Mouse (Mus musculus) liver, embryonic 14.5 days (tissue): ENCODE measurements around the gene Ltb. TPM values are rescaled to one million over a fixed set of nuclear protein-coding genes. Genes with fewer than 3 reads are reported as not detected.

Experiments
- ATAC-seq: fragments of 200-750 bp; cut with Nextera tagmentation; 2 replicates; pipeline ENCODE4 v1.8.0; 2017; ENCODE audit warnings: moderate number of reproducible peaks, mild to moderate bottlenecking, moderate library complexity; ENCODE audit not compliant: insufficient read depth
- DNase-seq, 3 experiments: peaks; one replicate each; pipeline ENCODE4 v3.0.0-alpha.2; 2012 to 2013; ENCODE audit warnings: low read depth in 3 of 3, low spot score in 3 of 3
- H3K27ac ChIP-seq: fragments of 300-500 bp; sonication (generic); 2 replicates; pipeline ENCODE4 v1.5.1; 2014; ENCODE audit warnings: moderate library complexity, mild to moderate bottlenecking, control low read depth, inconsistent platforms
- H3K27me3 ChIP-seq: fragments of 300-500 bp; sonication (generic); 2 replicates; pipeline ENCODE4 v1.6.1; 2014; ENCODE audit warnings: mild to moderate bottlenecking, low read length, moderate library complexity; ENCODE audit not compliant: control insufficient read depth, insufficient read depth
- H3K36me3 ChIP-seq: fragments of 300-500 bp; sonication (generic); replicated peaks from 2 replicates; pipeline ENCODE4 v1.6.1; 2014; ENCODE audit warnings: low read depth; ENCODE audit not compliant: control insufficient read depth, insufficient read depth
- H3K4me1 ChIP-seq, 2 experiments: fragments of 200-500 bp in 1 of 2; fragments of 300-500 bp in 1 of 2; sonication (generic) in 1 of 2; replicated peaks; 2 replicates each; pipeline ENCODE4 v1.6.1; 2012 to 2014; ENCODE audit warnings: antibody characterized with exemption in 1 of 2, inconsistent platforms in 1 of 2, low read length in 1 of 2; ENCODE audit not compliant: control insufficient read depth in 2 of 2, insufficient read depth in 2 of 2
- H3K4me2 ChIP-seq: fragments of 300-500 bp; sonication (generic); 2 replicates; pipeline ENCODE4 v1.6.1; 2014; ENCODE audit warnings: low read depth, mild to moderate bottlenecking, control low read depth, moderate library complexity
- H3K4me3 ChIP-seq, 2 experiments: fragments of 200-500 bp in 1 of 2; fragments of 300-500 bp in 1 of 2; sonication (generic) in 1 of 2; 2 replicates each; pipeline ENCODE4 v1.5.1; 2012 to 2014; ENCODE audit warnings: low read depth in 2 of 2, low read length in 2 of 2, mild to moderate bottlenecking in 2 of 2, control low read depth in 1 of 2, inconsistent platforms in 1 of 2, moderate library complexity in 1 of 2; ENCODE audit not compliant: insufficient read depth in 1 of 2
- H3K9ac ChIP-seq: fragments of 300-500 bp; sonication (generic); replicated peaks from 2 replicates; pipeline ENCODE4 v1.6.1; 2014; ENCODE audit warnings: mild to moderate bottlenecking, control low read depth, moderate library complexity
- H3K9me3 ChIP-seq: fragments of 300-500 bp; sonication (generic); 2 replicates; pipeline ENCODE4 v1.6.1; 2016; ENCODE audit warnings: low read length, mixed read lengths; ENCODE audit not compliant: control insufficient read depth
- CTCF ChIP-seq: IDR thresholded peaks from 2 replicates; pipeline ENCODE4 v1.5.1; 2016; ENCODE audit warnings: antibody characterized with exemption, low read depth, control low read depth
- EP300 ChIP-seq: IDR thresholded peaks from 2 replicates; pipeline ENCODE4 v1.6.1; 2016; ENCODE audit warnings: antibody characterized with exemption, low read depth
- WGBS: fragments of 180-500 bp; shearing (Covaris S2); extraction: QIAGEN DNeasy Blood & Tissue Kit; methylation state at CpG from one replicate; pipeline ENCODE4 v1.1.7; 2014; ENCODE audit not compliant: insufficient replicate concordance; 5-methylcytosine and 5-hydroxymethylcytosine counted together
- microRNA-seq: library from miRNA; unstranded; fragments of <30 nt; microRNA quantifications from one replicate; pipeline ENCODE4, GENCODE M21; 2016
- polyA plus RNA-seq, 2 experiments: library from polyadenylated mRNA; depleted of rRNA in 1 of 2; stranded (reverse) in 1 of 2; unstranded in 1 of 2; fragments of >200 nt; fragmentation: Nextera tagmentation in 1 of 2; extraction: Ambion mirVana in 1 of 2; gene quantifications; 2 replicates each; pipeline versions ENCODE4 v1.2.1 to v1.2.3; 2012 to 2014

Gene Ltb
- polyA plus RNA-seq, 2 experiments: 0.28 to 0.70 TPM

DNA sequence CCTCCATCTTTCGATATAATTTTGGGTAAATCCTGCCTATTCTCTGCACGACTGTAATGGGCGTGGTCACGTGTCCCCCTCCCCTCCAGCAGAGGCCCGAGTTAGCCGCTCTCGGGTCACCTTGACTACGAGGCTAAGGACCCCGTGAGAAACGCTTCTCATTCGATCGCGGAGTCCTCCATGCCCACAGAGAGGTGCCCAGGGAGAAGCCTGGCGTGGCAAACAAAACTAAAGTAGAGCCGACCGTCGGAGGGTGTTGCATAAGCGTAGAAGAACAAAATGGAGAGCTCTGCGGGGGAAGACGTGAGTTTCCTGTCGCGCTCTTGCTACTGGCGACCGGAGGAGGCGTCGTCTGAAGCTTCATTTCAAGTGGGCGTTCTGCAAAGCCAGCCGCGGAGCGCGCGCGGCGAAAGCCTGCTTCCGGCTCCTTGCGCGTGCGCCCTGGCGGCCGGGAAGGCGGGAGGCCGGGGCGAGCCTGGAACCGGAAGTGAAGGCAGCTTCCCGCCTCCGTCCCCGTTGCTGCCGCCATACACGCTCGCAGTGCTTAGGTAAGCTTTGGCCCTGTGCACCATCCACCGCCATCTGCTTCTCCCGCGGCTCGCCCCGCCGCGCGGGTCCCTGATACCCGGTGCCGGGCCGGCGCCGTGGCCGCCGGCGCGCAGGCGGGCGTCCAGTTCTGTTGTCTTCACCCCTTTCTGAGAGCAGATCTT is 47.2 kb downstream of the Ltb start, which contains the start of gene Ddx39b:
Gene Ddx39b, plus strand, starts transcription at position 442 of the 710 bp plus-strand sequence.
- WGBS: under 1% methylated on average over 69 of the region's 69 CpGs
- DNase-seq (peak; percentile 85 to 90 (median 87)), ATAC-seq (peak; percentile 88)
- Histone ChIP-seq H3K27me3 (no peaks in the 10 kb centered on the region), H3K4me3 (peak within 1 kb of the TSS; percentile 85 to 97), H3K9me3 (no peaks in the 10 kb centered on the region), H3K27ac (peak within 1 kb of the TSS; percentile 83), H3K4me2 (peak within 1 kb of the TSS; percentile 97), H3K4me1 (peaks cover 20 to 32% of the 10 kb centered on the region in 2 experiments), H3K9ac (peak within 1 kb of the TSS; percentile 95), H3K36me3 (peaks cover 35% of the 10 kb centered on the region)
- TF ChIP-seq EP300 (peak; percentile 57; the same call in 1 of the 2 replicates), CTCF (peak; percentile 24; the same call in 1 of the 2 replicates)

DNA sequence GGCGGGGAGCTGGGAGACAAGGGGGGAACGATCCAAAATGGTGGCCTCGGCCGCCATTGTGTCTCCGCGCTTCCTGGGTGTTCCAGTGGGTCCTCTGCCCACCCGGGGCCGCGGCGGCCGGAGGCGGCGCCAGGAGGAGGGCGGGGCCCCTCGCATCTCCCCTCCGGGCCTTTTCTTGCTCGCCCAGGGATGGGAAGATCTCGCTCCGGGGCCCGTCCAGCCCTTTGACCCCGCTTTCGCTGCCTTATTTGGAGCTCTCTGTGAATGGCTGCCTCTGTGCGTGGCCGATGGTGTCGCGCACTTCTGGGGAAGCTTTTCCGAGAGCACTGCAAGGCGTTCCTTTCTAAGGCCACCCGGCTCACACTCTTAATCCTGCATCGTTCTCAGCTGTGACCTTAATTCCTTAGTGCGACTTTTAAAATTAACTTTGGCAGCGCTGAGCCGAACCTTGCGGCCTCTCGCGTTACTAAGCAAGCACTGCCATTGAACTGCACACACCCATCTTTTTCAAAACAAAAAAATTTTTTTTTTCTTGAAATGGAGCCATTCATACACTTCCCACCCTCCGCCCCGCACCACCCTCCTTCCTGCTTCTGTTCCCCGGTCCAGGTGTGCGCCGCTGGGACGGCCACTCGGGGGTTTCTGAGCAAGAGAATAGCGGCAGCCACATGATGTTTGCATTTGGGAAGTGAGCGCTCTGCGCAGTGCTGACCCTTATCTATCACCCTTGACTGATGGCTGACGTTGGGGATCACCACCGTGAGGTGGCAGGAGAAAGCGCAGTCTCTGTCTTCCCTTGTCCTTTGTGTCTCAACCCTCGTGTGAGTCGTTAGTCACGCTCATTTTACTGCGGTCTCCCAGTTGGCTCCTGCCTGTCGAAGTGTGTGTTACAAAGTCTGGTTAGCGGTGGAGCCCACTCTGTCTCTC is 48.0 kb downstream of the Ltb start:
- WGBS: under 1% methylated on average over 54 of the region's 55 CpGs
- H3K4me1 ChIP-seq: peaks cover 20 to 32% of the 10 kb centered on the region in 2 experiments

DNA sequence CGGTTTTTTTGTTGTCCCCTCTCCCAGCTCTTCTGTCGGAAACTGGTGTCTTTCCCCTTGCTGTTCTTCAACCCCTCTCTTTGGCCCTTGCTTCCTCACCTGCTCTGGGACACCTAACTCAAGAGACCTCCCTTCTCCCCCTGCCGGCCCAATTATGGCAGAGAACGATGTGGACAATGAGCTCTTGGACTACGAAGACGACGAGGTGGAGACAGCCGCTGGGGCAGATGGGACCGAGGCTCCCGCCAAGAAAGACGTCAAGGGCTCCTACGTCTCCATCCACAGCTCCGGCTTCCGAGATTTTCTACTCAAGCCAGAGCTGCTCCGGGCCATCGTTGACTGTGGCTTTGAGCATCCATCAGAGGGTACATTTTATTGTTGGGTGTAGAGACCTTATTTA is 48.8 kb downstream of the Ltb start:
- no peak for ATAC-seq
- Histone ChIP-seq H3K9ac (peak overlapping the region; percentile 95), H3K9me3 (no peaks in the 10 kb centered on the region), H3K4me2 (peak overlapping the region; percentile 97), H3K4me1 (peaks cover 20 to 32% of the 10 kb centered on the region in 2 experiments), H3K4me3 (peak overlapping the region; percentile 85 to 97), H3K36me3 (peaks cover 51% of the 10 kb centered on the region), H3K27ac (peak overlapping the region; percentile 83), H3K27me3 (no peaks in the 10 kb centered on the region)
- WGBS: 14% methylated on average over 16 of the region's 16 CpGs
- no peak for DNase-seq
- TF ChIP-seq CTCF: 0 out of 2 replicates have a peak, but pooled peaks have one; percentile 27
- no peak for TF ChIP-seq EP300

More for the DNA sequence above, 48.0 kb downstream of the Ltb start:
- H3K9me3 ChIP-seq: no peaks in the 10 kb centered on the region
- TF ChIP-seq EP300: no peak
- TF ChIP-seq CTCF: peak; percentile 67
- peaks cover 43% of the 10 kb centered on the region for H3K36me3 ChIP-seq
- DNase-seq (peak; percentile 67 to 74 (median 67)), ATAC-seq (peak; percentile 44)
- H3K27me3 ChIP-seq: no peaks in the 10 kb centered on the region
- H3K9ac ChIP-seq: peak overlapping the region; percentile 95
- peak overlapping the region; percentile 97 for H3K4me2 ChIP-seq
- peak overlapping the region; percentile 83 for H3K27ac ChIP-seq
- H3K4me3 ChIP-seq: peak overlapping the region; percentile 85 to 97

DNA sequence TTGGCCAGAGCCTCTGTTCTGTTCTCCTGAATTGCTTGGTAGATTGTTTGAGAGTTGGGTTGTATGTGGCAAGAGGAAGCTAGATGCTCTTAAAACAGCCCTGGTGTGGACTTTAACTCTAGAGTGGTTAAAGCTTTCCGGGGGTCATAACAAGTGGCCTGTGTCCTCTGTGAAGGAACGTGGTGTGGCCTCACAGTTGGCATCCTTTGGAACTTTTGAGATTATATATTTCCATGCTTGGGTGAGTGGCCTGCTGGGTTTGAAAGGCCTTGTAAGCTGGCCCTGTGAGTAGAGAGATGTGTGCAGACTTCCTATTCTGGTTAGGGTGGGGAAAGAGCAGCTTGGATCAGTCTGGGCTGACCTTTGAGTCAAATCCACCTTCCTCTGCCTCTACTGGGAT is 50.8 kb downstream of the Ltb start:
- WGBS: 83% methylated on average over 2 of the region's 2 CpGs
- Histone ChIP-seq H3K9me3 (no peaks in the 10 kb centered on the region), H3K4me1 (peaks cover 20 to 32% of the 10 kb centered on the region in 2 experiments), H3K4me2 (peak overlapping the region; percentile 97), H3K27ac (no peak overlapping the region), H3K27me3 (no peaks in the 10 kb centered on the region), H3K9ac (0 out of 2 replicates have a peak overlapping the region, but pooled peaks have one; percentile 2), H3K36me3 (peaks cover 70% of the 10 kb centered on the region), H3K4me3 (no peak overlapping the region)
- TF ChIP-seq CTCF (no peak), EP300 (no peak)
- ATAC-seq (no peak), DNase-seq (no peak)

Small RNAs within 50 kb of the gene (microRNA-seq; reads per million reads assigned to microRNA genes)
- gene Mir6973a (not detected), gene Mir6974 (not detected), gene Mir6975 (3.8 reads per million)

Other genes starting within 250 kb of the Ltb start
Only the 30 nearest of the 39 such genes appear.
- 0.12 and 0.18 TPM in 2 replicates for gene Vwa7, start 177.9 kb upstream of the Ltb start, polyA plus RNA-seq (2012; rRNA removed)
- 0.09 TPM in 1 of 2 replicates, not detected in the other for gene Vwa7, start 177.9 kb upstream of the Ltb start, polyA plus RNA-seq (2014; fragmentation: Nextera tagmentation; extraction: Ambion mirVana)
- gene Sapcd1, start 166.4 kb upstream of the Ltb start, polyA plus RNA-seq (2012; rRNA removed): 2.3 and 2.7 TPM in 2 replicates
- 2.5 and 2.7 TPM in 2 replicates for gene Sapcd1, start 166.4 kb upstream of the Ltb start, polyA plus RNA-seq (2014; fragmentation: Nextera tagmentation; extraction: Ambion mirVana)
- 3.3 and 4.3 TPM in 2 replicates for gene Msh5, start 147.7 kb upstream of the Ltb start, polyA plus RNA-seq (2012; rRNA removed)
- gene Msh5, start 147.7 kb upstream of the Ltb start, polyA plus RNA-seq (2014; fragmentation: Nextera tagmentation; extraction: Ambion mirVana): 2.3 and 2.9 TPM in 2 replicates
- gene Clic1, start 144.5 kb upstream of the Ltb start, polyA plus RNA-seq (2012; rRNA removed): 76.4 and 78.0 TPM in 2 replicates
- gene Clic1, start 144.5 kb upstream of the Ltb start, polyA plus RNA-seq (2014; fragmentation: Nextera tagmentation; extraction: Ambion mirVana): 38.1 and 39.9 TPM in 2 replicates
- gene Ddah2, start 135.4 kb upstream of the Ltb start, polyA plus RNA-seq (2012; rRNA removed): 12.0 and 12.3 TPM in 2 replicates
- gene Ddah2, start 135.4 kb upstream of the Ltb start, polyA plus RNA-seq (2014; fragmentation: Nextera tagmentation; extraction: Ambion mirVana): 16.1 and 17.3 TPM in 2 replicates
- 0.26 and 0.48 TPM in 2 replicates for gene Ly6g6c, start 129.1 kb upstream of the Ltb start, polyA plus RNA-seq (2012; rRNA removed)
- gene Ly6g6c, start 129.1 kb upstream of the Ltb start, polyA plus RNA-seq (2014; fragmentation: Nextera tagmentation; extraction: Ambion mirVana): 0.24 and 0.37 TPM in 2 replicates
- gene Mpig6b, start 128.3 kb upstream of the Ltb start, polyA plus RNA-seq (2012; rRNA removed): 2.3 and 2.6 TPM in 2 replicates
- 4.0 and 6.6 TPM in 2 replicates for gene Mpig6b, start 128.3 kb upstream of the Ltb start, polyA plus RNA-seq (2014; fragmentation: Nextera tagmentation; extraction: Ambion mirVana)
- gene Ly6g6e, start 117.5 kb upstream of the Ltb start, polyA plus RNA-seq (2012; rRNA removed): 0.08 and 0.32 TPM in 2 replicates
- gene Ly6g6e, start 117.5 kb upstream of the Ltb start, polyA plus RNA-seq (2014; fragmentation: Nextera tagmentation; extraction: Ambion mirVana): not detected in 2 replicates
- gene Ly6g6d, start 116.4 kb upstream of the Ltb start, polyA plus RNA-seq (2012; rRNA removed): 0.95 and 1.2 TPM in 2 replicates
- 0.28 and 0.77 TPM in 2 replicates for gene Ly6g6d, start 116.4 kb upstream of the Ltb start, polyA plus RNA-seq (2014; fragmentation: Nextera tagmentation; extraction: Ambion mirVana)
- gene Ly6g6f, start 108.8 kb upstream of the Ltb start, polyA plus RNA-seq (2012; rRNA removed): 4.1 and 5.1 TPM in 2 replicates
- 5.0 and 6.3 TPM in 2 replicates for gene Ly6g6f, start 108.8 kb upstream of the Ltb start, polyA plus RNA-seq (2014; fragmentation: Nextera tagmentation; extraction: Ambion mirVana)
- 29.1 and 30.0 TPM in 2 replicates for gene Abhd16a, start 105.2 kb upstream of the Ltb start, polyA plus RNA-seq (2012; rRNA removed)
- gene Abhd16a, start 105.2 kb upstream of the Ltb start, polyA plus RNA-seq (2014; fragmentation: Nextera tagmentation; extraction: Ambion mirVana): 42.3 and 44.3 TPM in 2 replicates
- not detected in 2 replicates for gene Ly6g5c, start 86.2 kb upstream of the Ltb start, polyA plus RNA-seq (2012; rRNA removed)
- gene Ly6g5c, start 86.2 kb upstream of the Ltb start, polyA plus RNA-seq (2014; fragmentation: Nextera tagmentation; extraction: Ambion mirVana): not detected in 2 replicates
- gene Ly6g5b, start 79.0 kb upstream of the Ltb start, polyA plus RNA-seq (2012; rRNA removed): 0.57 and 0.70 TPM in 2 replicates
- 0.27 TPM in 1 of 2 replicates, not detected in the other for gene Ly6g5b, start 79.0 kb upstream of the Ltb start, polyA plus RNA-seq (2014; fragmentation: Nextera tagmentation; extraction: Ambion mirVana)
- 8.9 and 10.0 TPM in 2 replicates for gene Gpank1, start 73.0 kb upstream of the Ltb start, polyA plus RNA-seq (2012; rRNA removed)
- 12.2 and 12.7 TPM in 2 replicates for gene Gpank1, start 73.0 kb upstream of the Ltb start, polyA plus RNA-seq (2014; fragmentation: Nextera tagmentation; extraction: Ambion mirVana)
- 79.2 and 106 TPM in 2 replicates for gene Csnk2b, start 72.4 kb upstream of the Ltb start, polyA plus RNA-seq (2012; rRNA removed)
- gene Csnk2b, start 72.4 kb upstream of the Ltb start, polyA plus RNA-seq (2014; fragmentation: Nextera tagmentation; extraction: Ambion mirVana): 127 and 142 TPM in 2 replicates
- gene D17H6S53E, start 68.1 kb upstream of the Ltb start, polyA plus RNA-seq (2012; rRNA removed): 0.75 and 1.5 TPM in 2 replicates
- 1.3 and 1.5 TPM in 2 replicates for gene D17H6S53E, start 68.1 kb upstream of the Ltb start, polyA plus RNA-seq (2014; fragmentation: Nextera tagmentation; extraction: Ambion mirVana)
- gene Apom, start 62.4 kb upstream of the Ltb start, polyA plus RNA-seq (2012; rRNA removed): 285 and 317 TPM in 2 replicates
- 750 and 763 TPM in 2 replicates for gene Apom, start 62.4 kb upstream of the Ltb start, polyA plus RNA-seq (2014; fragmentation: Nextera tagmentation; extraction: Ambion mirVana)
- 45.7 and 48.1 TPM in 2 replicates for gene Bag6, start 59.3 kb upstream of the Ltb start, polyA plus RNA-seq (2012; rRNA removed)
- 22.9 and 30.5 TPM in 2 replicates for gene Bag6, start 59.3 kb upstream of the Ltb start, polyA plus RNA-seq (2014; fragmentation: Nextera tagmentation; extraction: Ambion mirVana)
- gene Prrc2a, start 29.5 kb upstream of the Ltb start, polyA plus RNA-seq (2012; rRNA removed): 61.4 and 67.5 TPM in 2 replicates
- 33.4 and 46.0 TPM in 2 replicates for gene Prrc2a, start 29.5 kb upstream of the Ltb start, polyA plus RNA-seq (2014; fragmentation: Nextera tagmentation; extraction: Ambion mirVana)
- gene Aif1, start 18.4 kb upstream of the Ltb start, polyA plus RNA-seq (2012; rRNA removed): 3.1 and 8.1 TPM in 2 replicates
- 18.6 and 20.7 TPM in 2 replicates for gene Aif1, start 18.4 kb upstream of the Ltb start, polyA plus RNA-seq (2014; fragmentation: Nextera tagmentation; extraction: Ambion mirVana)
- 25.6 and 37.4 TPM in 2 replicates for gene Lst1, start 6.0 kb upstream of the Ltb start, polyA plus RNA-seq (2012; rRNA removed)
- gene Lst1, start 6.0 kb upstream of the Ltb start, polyA plus RNA-seq (2014; fragmentation: Nextera tagmentation; extraction: Ambion mirVana): 32.8 and 37.7 TPM in 2 replicates
- gene Tnf, start 7.6 kb downstream of the Ltb start, polyA plus RNA-seq (2012; rRNA removed): 0.42 and 0.73 TPM in 2 replicates
- 0.15 and 0.43 TPM in 2 replicates for gene Tnf, start 7.6 kb downstream of the Ltb start, polyA plus RNA-seq (2014; fragmentation: Nextera tagmentation; extraction: Ambion mirVana)
- 0.04 and 0.07 TPM in 2 replicates for gene Lta, start 10.9 kb downstream of the Ltb start, polyA plus RNA-seq (2012; rRNA removed)
- gene Lta, start 10.9 kb downstream of the Ltb start, polyA plus RNA-seq (2014; fragmentation: Nextera tagmentation; extraction: Ambion mirVana): not detected in 2 replicates
- gene Gm16181, start 26.4 kb downstream of the Ltb start, polyA plus RNA-seq (2012; rRNA removed): 0.19 and 0.21 TPM in 2 replicates
- not detected in 2 replicates for gene Gm16181, start 26.4 kb downstream of the Ltb start, polyA plus RNA-seq (2014; fragmentation: Nextera tagmentation; extraction: Ambion mirVana)
- gene Atp6v1g2, start 39.2 kb downstream of the Ltb start, polyA plus RNA-seq (2012; rRNA removed): 1.8 and 1.9 TPM in 2 replicates
- 0.76 and 0.97 TPM in 2 replicates for gene Atp6v1g2, start 39.2 kb downstream of the Ltb start, polyA plus RNA-seq (2014; fragmentation: Nextera tagmentation; extraction: Ambion mirVana)
- 3.6 and 4.2 TPM in 2 replicates for gene Nfkbil1, start 41.4 kb downstream of the Ltb start, polyA plus RNA-seq (2012; rRNA removed)
- 1.1 and 1.3 TPM in 2 replicates for gene Nfkbil1, start 41.4 kb downstream of the Ltb start, polyA plus RNA-seq (2014; fragmentation: Nextera tagmentation; extraction: Ambion mirVana)
- gene Ddx39b, start 47.3 kb downstream of the Ltb start, polyA plus RNA-seq (2012; rRNA removed): 161 and 199 TPM in 2 replicates
- gene Ddx39b, start 47.3 kb downstream of the Ltb start, polyA plus RNA-seq (2014; fragmentation: Nextera tagmentation; extraction: Ambion mirVana): 127 and 143 TPM in 2 replicates
- 29.2 and 37.1 TPM in 2 replicates for gene H2-D1, start 68.3 kb downstream of the Ltb start, polyA plus RNA-seq (2012; rRNA removed)
- 55.6 and 57.2 TPM in 2 replicates for gene H2-D1, start 68.3 kb downstream of the Ltb start, polyA plus RNA-seq (2014; fragmentation: Nextera tagmentation; extraction: Ambion mirVana)
- gene H2-Q1, start 126.0 kb downstream of the Ltb start, polyA plus RNA-seq (2012; rRNA removed): 0.50 and 0.56 TPM in 2 replicates
- 0.58 and 1.2 TPM in 2 replicates for gene H2-Q1, start 126.0 kb downstream of the Ltb start, polyA plus RNA-seq (2014; fragmentation: Nextera tagmentation; extraction: Ambion mirVana)
- 0.57 and 0.82 TPM in 2 replicates for gene H2-Q2, start 147.8 kb downstream of the Ltb start, polyA plus RNA-seq (2012; rRNA removed)
- gene H2-Q2, start 147.8 kb downstream of the Ltb start, polyA plus RNA-seq (2014; fragmentation: Nextera tagmentation; extraction: Ambion mirVana): 1.8 and 1.9 TPM in 2 replicates